Mouse (Mus musculus) layer of hippocampus, adult 6 months (tissue): ENCODE measurements around the gene V1ra8. TPM values are rescaled to one million over a fixed set of nuclear protein-coding genes. Genes with fewer than 3 reads are reported as not detected.

ENCODE experiments used
- long read RNA-seq, 2 experiments: library from polyadenylated mRNA; unstranded; transcript quantifications; one replicate each; pipeline ENCODE4 v2.0.0; 2019 to 2020
- polyA plus RNA-seq: library from polyadenylated mRNA; unstranded; fragments of <200 nt; fragmentation: Nextera tagmentation; gene quantifications from 2 replicates; pipeline ENCODE4 v1.2.3, GENCODE M21; 2021

The V1ra8 gene
- not detected in 2 replicates for polyA plus RNA-seq
- long read RNA-seq, experiment 1: 0 reads
- long read RNA-seq, experiment 2: 0 reads

DNA sequence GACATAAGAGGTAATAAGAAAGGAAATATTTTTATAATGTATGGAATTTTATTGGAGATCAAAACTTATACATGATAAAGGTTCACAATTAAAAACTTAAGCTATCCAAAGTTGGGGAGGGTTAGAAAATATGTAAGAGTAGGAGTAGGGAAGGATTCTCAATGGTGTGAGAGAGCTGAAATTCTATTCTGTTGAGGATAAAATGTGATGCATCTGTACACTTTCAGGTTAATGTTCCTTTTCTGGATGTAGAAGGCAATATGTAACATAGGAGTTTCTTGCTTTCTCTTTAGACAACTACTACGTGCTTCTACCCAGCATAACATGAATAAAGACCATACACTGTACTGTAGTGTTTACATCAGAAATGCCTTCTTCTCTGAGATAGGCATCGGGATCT lies at the start of gene V1ra8:
V1ra8 (plus strand) TSS at position 301 of the 400 bp plus-strand sequence.

DNA sequence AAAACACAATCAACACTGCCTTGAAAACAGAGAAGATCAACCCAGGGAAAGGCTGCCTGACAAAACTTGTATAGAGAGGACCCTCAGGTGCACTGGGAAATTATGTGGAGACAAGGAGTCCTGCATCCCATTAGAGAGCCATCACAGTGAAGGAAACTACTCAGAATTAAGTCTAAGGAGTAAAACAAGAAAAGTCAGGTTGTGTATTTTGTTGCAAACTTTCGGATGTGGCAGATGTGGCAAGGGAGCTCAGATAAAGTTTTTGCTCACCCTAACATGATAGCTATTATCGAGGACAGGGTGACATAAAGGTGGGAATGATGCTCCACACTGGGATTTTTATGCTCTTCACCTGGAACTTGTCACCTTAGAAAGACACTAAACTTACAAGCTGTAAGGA lies 28.1 kb upstream of the V1ra8 start, which contains the start of gene Vmn1r52:
Vmn1r52 (plus strand) TSS at position 301 of the 400 bp plus-strand sequence.

DNA sequence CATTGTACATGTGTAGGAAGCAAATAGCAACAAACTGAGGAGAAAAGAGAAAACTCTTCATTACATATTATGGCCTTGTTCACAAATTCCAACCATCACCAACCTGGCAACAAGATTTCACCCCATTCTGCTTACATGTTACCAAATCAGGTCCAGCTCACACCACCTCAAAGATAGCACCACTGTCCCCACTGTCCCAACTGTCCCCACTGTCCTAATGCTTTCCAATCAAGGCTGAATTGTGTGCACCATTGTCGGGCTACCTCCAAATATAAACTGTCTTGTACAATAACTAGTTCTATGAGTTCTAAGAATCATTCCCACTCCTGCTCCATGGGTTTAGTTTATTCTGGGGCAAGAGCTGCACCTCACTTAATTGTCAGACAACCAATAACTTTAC lies 21.7 kb downstream of the V1ra8 start, which contains the start of gene Vmn1r53:
Vmn1r53 (minus strand) TSS at position 101 of the 400 bp plus-strand sequence.

DNA sequence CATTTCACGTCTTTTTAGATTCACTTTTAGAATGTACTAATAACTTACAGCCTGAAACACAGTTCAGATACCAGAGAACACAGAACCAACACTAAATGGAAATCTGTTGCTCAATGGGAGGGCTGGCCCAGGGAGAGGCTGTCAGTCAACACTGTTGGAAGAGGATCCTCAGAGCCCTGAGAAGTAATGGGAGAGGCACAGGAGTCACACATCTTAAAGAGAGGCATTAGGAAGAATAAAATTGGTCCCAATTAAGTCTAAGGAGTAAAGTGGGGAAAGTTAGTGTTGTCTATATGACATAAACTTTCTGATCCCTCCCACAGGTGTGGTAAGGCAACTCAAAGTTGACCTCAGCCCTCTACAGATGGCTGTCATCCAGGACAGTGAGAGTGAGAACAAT lies 43.4 kb downstream of the V1ra8 start, which contains the start of gene Vmn1r54:
Vmn1r54 (plus strand) TSS at position 301 of the 400 bp plus-strand sequence.

Other genes starting within 250 kb of the V1ra8 start
- not detected in 2 replicates for gene Vmn1r46, start 233.5 kb upstream of the V1ra8 start, polyA plus RNA-seq
- gene Vmn1r47, start 186.6 kb upstream of the V1ra8 start, polyA plus RNA-seq: not detected in 2 replicates
- not detected in 2 replicates for gene Vmn1r48, start 166.0 kb upstream of the V1ra8 start, polyA plus RNA-seq
- gene Vmn1r49, start 124.3 kb upstream of the V1ra8 start, polyA plus RNA-seq: not detected in 2 replicates
- gene Vmn1r50, start 101.4 kb upstream of the V1ra8 start, polyA plus RNA-seq: not detected in 2 replicates
- gene Vmn1r51, start 80.2 kb upstream of the V1ra8 start, polyA plus RNA-seq: not detected in 2 replicates
- gene Vmn1r52, start 28.0 kb upstream of the V1ra8 start, polyA plus RNA-seq: not detected in 2 replicates
- gene Vmn1r53, start 21.6 kb downstream of the V1ra8 start, polyA plus RNA-seq: not detected in 2 replicates
- gene Vmn1r54, start 43.5 kb downstream of the V1ra8 start, polyA plus RNA-seq: not detected in 2 replicates
- not detected in 2 replicates for gene BC048671, start 98.4 kb downstream of the V1ra8 start, polyA plus RNA-seq
- gene Chst13, start 122.4 kb downstream of the V1ra8 start, polyA plus RNA-seq: not detected in 2 replicates
- gene Uroc1, start 130.5 kb downstream of the V1ra8 start, polyA plus RNA-seq: not detected in 2 replicates
- gene Zxdc, start 166.7 kb downstream of the V1ra8 start, polyA plus RNA-seq: 2.7 and 3.2 TPM in 2 replicates
- gene Cfap100, start 226.0 kb downstream of the V1ra8 start, polyA plus RNA-seq: 4.8 and 5.3 TPM in 2 replicates